Mouse (Mus musculus): ENCODE results near the gene Cyp2b9.
"Not testable (repeated sequence)": the region's sequence is repeated elsewhere in the genome, so short reads cannot be mapped to it uniquely, and the experiment has no call there.

Gene Cyp2b9

GRCm38 (mm10) chr7:26173111-26173510, at the start of gene Cyp2b9:
Gene Cyp2b9, plus strand, starts transcription at chr7:26173411.
- not testable (repeated sequence) for DNase-seq

DNA sequence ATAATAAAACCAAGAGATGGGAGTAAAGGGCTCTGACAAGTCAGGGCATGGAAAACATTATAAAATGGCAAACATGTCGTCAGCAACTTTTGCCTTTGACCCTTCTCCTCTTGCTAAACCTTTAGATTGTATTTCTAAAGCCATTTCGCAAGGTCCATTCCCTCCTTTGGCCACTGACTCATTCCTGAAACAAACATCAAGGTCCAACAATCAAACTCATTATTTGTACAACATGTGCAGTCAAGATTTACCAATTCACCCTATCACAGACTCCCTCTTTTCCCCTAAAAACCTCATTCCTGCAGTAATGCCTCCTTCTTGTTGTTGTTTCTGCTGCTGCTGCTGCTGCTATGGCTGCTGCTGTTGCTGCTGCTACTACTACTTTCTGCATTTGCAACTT, 33.6 kb upstream of the Cyp2b9 start:
- DNase-seq, result not testable (repeated sequence)

- DNase-seq, result not testable (repeated sequence)
These were observed 29.6 kb upstream of the Cyp2b9 start for GRCm38 (mm10) chr7:26143657-26144056.

- DNase-seq, result not testable (repeated sequence)
These were observed 4.3 kb upstream of the Cyp2b9 start for GRCm38 (mm10) chr7:26168765-26169536.

GRCm38 (mm10) chr7:26201083-26201482, 27.9 kb downstream of the Cyp2b9 start:
- no peak for DNase-seq

DNA sequence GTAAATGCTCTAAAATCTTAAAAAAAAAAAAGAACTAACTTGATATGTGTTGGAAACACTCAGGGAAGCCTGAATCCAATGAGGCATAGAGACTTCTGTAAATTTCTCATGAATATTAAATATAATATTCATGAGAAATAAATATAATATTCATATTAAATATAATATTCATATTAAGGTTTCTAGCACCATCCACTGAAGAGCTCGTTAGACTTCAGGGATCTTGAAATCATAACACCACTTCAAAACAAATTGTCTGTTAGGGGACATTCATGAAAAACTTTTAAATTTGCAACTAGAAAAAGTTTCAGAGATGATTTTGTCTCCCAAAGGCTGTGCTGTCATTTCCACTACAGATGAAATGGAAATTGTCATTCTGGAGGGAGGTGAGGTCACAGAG, 86.8 kb downstream of the Cyp2b9 start, which contains the start of gene Vmn1r184:
Gene Vmn1r184 (plus strand): TSS at position 301 of the 400 bp plus-strand sequence.
- not testable (repeated sequence) for DNase-seq
